Mouse (Mus musculus) heart, adult 2 months (tissue): ENCODE measurements at regions not wholly inside any gene's neighbourhood (a gene's known extent, or its start where the extent isn't known, plus 50 kb on each side); places are given as distances from the start of the nearest gene placed in this dataset.

Experiments used
- CTCF ChIP-seq: fragments of 200-600 bp; IDR thresholded peaks from 2 replicates; pipeline ENCODE4 v1.8.1; 2022; ENCODE audit warnings: antibody characterized with exemption, mild to moderate bottlenecking, moderate library complexity
- EP300 ChIP-seq: fragments of 200-500 bp; IDR thresholded peaks from 2 replicates; pipeline ENCODE4 v1.6.1; 2011; ENCODE audit warnings: low read depth, low read length, control low read depth; ENCODE audit not compliant: insufficient read depth
- POLR2A ChIP-seq: fragments of 200-500 bp; IDR thresholded peaks from 2 replicates; pipeline ENCODE4 v1.6.1; 2011; ENCODE audit warnings: mild to moderate bottlenecking, low read depth, low read length, control low read depth; ENCODE audit not compliant: insufficient read depth

- TF ChIP-seq POLR2A (no peak), CTCF (no peak), EP300 (no peak)
These were observed 315.9 kb downstream of the Fat4 start for GRCm38 (mm10) chr3:39202662-39203061.
